Mouse (Mus musculus): Measurements from ENCODE around the gene Trub1.

GRCm38 (mm10) chr19:57413918-57414317, 38.8 kb upstream of the Trub1 start:
- TF ChIP-seq CTCF (IDR thresholded peaks at IDR 0.05; ENCODE audit: low read depth, low read length), result no peak
- no peak for TF ChIP-seq GATA1 (IDR thresholded peaks at IDR 0.05; ENCODE audit: borderline replicate concordance, low read length)
- no peak for TF ChIP-seq TAL1 (conservative IDR thresholded peaks at IDR 0.05; ENCODE audit: low read depth, low read length)
- TF ChIP-seq POLR2AphosphoS5 (IDR thresholded peaks at IDR 0.05; ENCODE audit: insufficient replicate concordance, low read depth, low read length), result no peak
- TF ChIP-seq GATA2 (IDR thresholded peaks at IDR 0.05; ENCODE audit: borderline replicate concordance, low read depth, low read length), result no peak

Data from G1E (cell line).